Mouse (Mus musculus): ENCODE results near the gene Mtm1. TPM values are rescaled to one million over a fixed set of nuclear protein-coding genes. Genes with fewer than 3 reads are reported as not detected.

Gene Mtm1
- total and polyA plus RNA-seq, 3 experiments = 5.0 to 18.9 (median 15.6) TPM

- Histone ChIP-seq H3K4me3 (no peak overlapping the region), H3K79me2 (replicated peaks; ENCODE audit: control insufficient read depth, insufficient read depth, low read length) (no peaks in the 10 kb centered on the region), H3K27me3 (ENCODE audit: control insufficient read depth, insufficient read depth, low read length) (no peaks in the 10 kb centered on the region), H3K9ac (ENCODE audit: low read depth, low read length) (no peak overlapping the region), H3K4me1 (ENCODE audit: control insufficient read depth, insufficient read depth, low read length) (no peaks in the 10 kb centered on the region), H3K27ac (no peak overlapping the region), H3K36me3 (ENCODE audit: control insufficient read depth, insufficient read depth, low read length) (no peaks in the 10 kb centered on the region)
- no peak for DNase-seq
- WGBS = 52% methylated on average over 1 of the region's 1 CpGs
- intact Hi-C loops (cut with DNase I) = no loop called here
- TF ChIP-seq CTCF (IDR thresholded peaks at IDR 0.05) (no peak), POLR2A (IDR thresholded peaks at IDR 0.05; ENCODE audit: insufficient read depth, low read depth, low read length) (no peak), EP300 (IDR thresholded peaks at IDR 0.05; ENCODE audit: insufficient read depth, low read depth, low read length) (no peak)
Measured at GRCm38 (mm10) chrX:71206595-71206994, 4.0 kb upstream of the Mtm1 start.

DNA sequence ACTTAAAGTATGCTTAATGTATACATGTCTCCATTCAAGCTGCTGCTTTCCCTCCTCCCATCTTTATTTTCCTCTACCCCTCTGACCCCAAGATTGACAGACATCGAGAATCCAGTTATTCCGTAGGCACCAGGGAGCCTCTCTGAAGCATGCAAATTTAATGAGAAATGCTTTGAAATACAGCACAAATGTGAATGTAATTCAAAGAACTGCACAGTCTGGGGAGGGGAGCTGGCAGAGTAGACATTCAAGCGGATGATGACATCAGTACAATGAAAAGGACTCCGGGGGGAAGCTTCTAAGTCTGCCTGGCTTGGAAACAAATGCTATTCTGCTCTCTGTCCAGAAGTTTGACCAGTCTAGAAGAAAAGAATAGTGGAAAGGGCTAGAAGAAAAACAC, 2.3 kb downstream of the Mtm1 start:
- no peak for DNase-seq
- Histone ChIP-seq H3K27ac (no peak overlapping the region), H3K27me3 (ENCODE audit: control insufficient read depth, insufficient read depth, low read length) (no peaks in the 10 kb centered on the region), H3K4me3 (no peak overlapping the region), H3K79me2 (replicated peaks; ENCODE audit: control insufficient read depth, insufficient read depth, low read length) (no peaks in the 10 kb centered on the region), H3K9ac (ENCODE audit: low read depth, low read length) (no peak overlapping the region), H3K36me3 (ENCODE audit: control insufficient read depth, insufficient read depth, low read length) (no peaks in the 10 kb centered on the region), H3K4me1 (ENCODE audit: control insufficient read depth, insufficient read depth, low read length) (no peaks in the 10 kb centered on the region)
- TF ChIP-seq CTCF (IDR thresholded peaks at IDR 0.05) (no peak), POLR2A (IDR thresholded peaks at IDR 0.05; ENCODE audit: insufficient read depth, low read depth, low read length) (no peak), EP300 (IDR thresholded peaks at IDR 0.05; ENCODE audit: insufficient read depth, low read depth, low read length) (no peak)
- 75% methylated on average over 4 of the region's 4 CpGs for WGBS
- intact Hi-C loops (cut with DNase I) = loop anchor here (10.0 kb wide), 2 partner anchors 92 to 738 kb away; partner anchors contain the start of gene Tmem185a

DNA sequence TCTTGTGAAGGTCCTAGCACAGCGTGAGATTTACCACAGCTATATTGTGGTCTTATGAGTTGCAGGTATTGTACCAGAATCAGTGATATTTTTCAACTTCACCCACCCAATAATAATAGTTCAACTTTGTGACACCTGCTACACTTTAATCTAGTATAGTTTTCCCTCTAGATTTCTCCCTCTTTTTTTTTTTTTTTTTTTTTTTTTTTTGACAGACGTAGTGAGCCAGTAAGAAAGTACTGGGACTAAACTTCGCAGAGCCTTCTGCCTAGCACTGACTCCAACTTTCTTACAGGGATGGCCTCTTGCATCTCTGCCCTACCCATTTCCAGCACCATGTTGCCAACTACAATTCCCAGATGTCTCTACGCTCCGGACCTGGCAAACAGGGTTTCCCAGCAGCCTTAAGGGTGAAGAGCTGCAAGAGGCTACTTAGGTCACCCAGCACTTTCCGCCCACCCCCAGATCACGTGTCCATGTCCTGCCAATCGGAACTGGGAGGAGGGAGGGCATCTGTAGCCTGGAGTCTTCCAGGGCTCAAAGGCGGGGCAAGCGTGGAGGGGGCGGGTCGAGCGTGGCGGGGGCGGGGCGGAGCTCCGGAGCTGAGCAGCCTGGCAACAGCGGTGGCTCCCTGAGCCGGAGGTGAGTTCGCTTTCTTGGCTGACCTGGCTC, 4.0 kb downstream of the Mtm1 start:
- WGBS = 19% methylated on average over 20 of the region's 20 CpGs
- H3K79me2 ChIP-seq (replicated peaks; ENCODE audit: control insufficient read depth, insufficient read depth, low read length) = no peaks in the 10 kb centered on the region
- TF ChIP-seq CTCF (IDR thresholded peaks at IDR 0.05) (no peak), EP300 (IDR thresholded peaks at IDR 0.05; ENCODE audit: insufficient read depth, low read depth, low read length) (no peak), POLR2A (IDR thresholded peaks at IDR 0.05; ENCODE audit: insufficient read depth, low read depth, low read length) (no peak; the same call in 1 of the 2 replicates)
- no peaks in the 10 kb centered on the region for H3K4me1 ChIP-seq (ENCODE audit: control insufficient read depth, insufficient read depth, low read length)
- H3K27me3 ChIP-seq (ENCODE audit: control insufficient read depth, insufficient read depth, low read length) = no peaks in the 10 kb centered on the region
- H3K4me3 ChIP-seq = peak overlapping the region; percentile 60
- peak overlapping the region; percentile 79 for H3K9ac ChIP-seq (ENCODE audit: low read depth, low read length)
- intact Hi-C loops (cut with DNase I) = loop anchor here (2.0 to 10.0 kb wide), 4 partner anchors 62 to 740 kb away; partner anchors contain the start of gene Tmem185a
- H3K36me3 ChIP-seq (ENCODE audit: control insufficient read depth, insufficient read depth, low read length) = no peaks in the 10 kb centered on the region
- DNase-seq = peak; percentile 82 to 91
- peak overlapping the region; percentile 64 for H3K27ac ChIP-seq

DNA sequence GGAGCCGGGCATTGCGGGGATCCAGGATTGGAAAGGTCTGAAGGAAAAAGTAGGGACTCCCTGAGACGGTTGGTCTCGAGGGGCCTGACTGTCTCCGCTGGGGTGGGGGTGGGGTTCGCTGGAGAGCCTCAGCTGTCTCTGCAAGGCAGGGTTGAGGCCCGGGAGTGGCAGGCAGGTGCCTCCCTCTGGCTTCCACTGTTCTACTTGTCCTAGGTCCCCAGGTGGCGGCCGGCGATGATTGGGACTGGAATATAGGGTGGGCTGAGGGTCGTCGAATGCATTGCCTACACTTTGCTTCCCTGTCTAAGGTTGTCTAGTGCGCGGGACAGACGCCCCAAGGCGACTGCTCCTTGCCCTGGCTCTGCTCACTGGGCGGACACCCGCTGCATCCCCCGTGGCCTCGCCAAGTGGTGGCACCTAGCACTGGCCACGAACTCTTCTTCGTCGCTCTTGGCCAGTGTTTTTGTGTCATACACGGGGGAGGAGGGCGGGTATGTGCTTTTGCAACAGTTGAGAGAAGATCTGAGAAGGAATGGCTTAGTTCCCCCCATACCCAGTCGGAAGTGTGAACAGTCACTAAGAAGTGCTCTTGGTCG, 4.6 kb downstream of the Mtm1 start:
- 16% methylated on average over 25 of the region's 27 CpGs for WGBS
- intact Hi-C loops (cut with DNase I) = loop anchor here (2.0 to 10.0 kb wide), 4 partner anchors 63 to 740 kb away; partner anchors contain the start of gene Tmem185a
- peak overlapping the region; percentile 64 for H3K27ac ChIP-seq

DNA sequence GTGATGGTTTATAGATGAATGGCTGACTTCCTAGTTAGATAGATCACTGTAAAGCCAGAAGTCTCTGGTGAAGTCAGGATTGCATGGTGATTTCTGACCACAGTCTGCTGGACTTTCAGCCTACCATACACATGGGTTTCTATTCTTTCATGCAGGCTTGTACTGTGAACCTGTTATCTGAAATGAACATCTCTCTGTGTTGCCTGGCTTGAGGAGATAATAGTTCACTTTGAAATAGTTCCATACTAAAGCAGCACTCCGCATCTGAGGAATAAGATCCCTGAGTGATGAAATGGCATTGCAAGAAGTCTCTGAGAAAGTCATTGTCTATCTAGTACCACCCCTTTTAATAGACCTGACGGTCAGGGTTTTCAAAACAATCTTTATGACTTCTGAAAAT, 6.3 kb downstream of the Mtm1 start:
- H3K4me3 ChIP-seq = no peak overlapping the region
- WGBS = 85% methylated on average over 2 of the region's 2 CpGs
- TF ChIP-seq POLR2A (IDR thresholded peaks at IDR 0.05; ENCODE audit: insufficient read depth, low read depth, low read length) (no peak), EP300 (IDR thresholded peaks at IDR 0.05; ENCODE audit: insufficient read depth, low read depth, low read length) (no peak)
- H3K27ac ChIP-seq = no peak overlapping the region
- no peaks in the 10 kb centered on the region for H3K36me3 ChIP-seq (ENCODE audit: control insufficient read depth, insufficient read depth, low read length)
- H3K27me3 ChIP-seq (ENCODE audit: control insufficient read depth, insufficient read depth, low read length) = no peaks in the 10 kb centered on the region
- H3K9ac ChIP-seq (ENCODE audit: low read depth, low read length) = no peak overlapping the region
- DNase-seq = no peak
- no peaks in the 10 kb centered on the region; the same call in 1 of the 2 replicates for H3K79me2 ChIP-seq (replicated peaks; ENCODE audit: control insufficient read depth, insufficient read depth, low read length)
- no peaks in the 10 kb centered on the region for H3K4me1 ChIP-seq (ENCODE audit: control insufficient read depth, insufficient read depth, low read length)
- intact Hi-C loops (cut with DNase I) = loop anchor here (5.0 to 10.0 kb wide), 3 partner anchors 65 to 742 kb away; partner anchors contain the start of gene Tmem185a

More for the DNA sequence above, 4.6 kb downstream of the Mtm1 start:
- peak overlapping the region; percentile 79 for H3K9ac ChIP-seq (ENCODE audit: low read depth, low read length)
- DNase-seq = peak in 1 of 2 experiments; percentile 57
- H3K27me3 ChIP-seq (ENCODE audit: control insufficient read depth, insufficient read depth, low read length) = no peaks in the 10 kb centered on the region
- H3K4me3 ChIP-seq = peak overlapping the region; percentile 60
- no peaks in the 10 kb centered on the region for H3K36me3 ChIP-seq (ENCODE audit: control insufficient read depth, insufficient read depth, low read length)
- H3K4me1 ChIP-seq (ENCODE audit: control insufficient read depth, insufficient read depth, low read length) = no peaks in the 10 kb centered on the region
- H3K79me2 ChIP-seq (replicated peaks; ENCODE audit: control insufficient read depth, insufficient read depth, low read length) = no peaks in the 10 kb centered on the region
- TF ChIP-seq EP300 (IDR thresholded peaks at IDR 0.05; ENCODE audit: insufficient read depth, low read depth, low read length) (no peak), CTCF (IDR thresholded peaks at IDR 0.05) (peak; percentile 21), POLR2A (IDR thresholded peaks at IDR 0.05; ENCODE audit: insufficient read depth, low read depth, low read length) (0 out of 2 replicates have a peak, but pooled peaks have one; percentile 41)
